Mouse (Mus musculus): Measurements from ENCODE around the gene Pfkp.

DNA sequence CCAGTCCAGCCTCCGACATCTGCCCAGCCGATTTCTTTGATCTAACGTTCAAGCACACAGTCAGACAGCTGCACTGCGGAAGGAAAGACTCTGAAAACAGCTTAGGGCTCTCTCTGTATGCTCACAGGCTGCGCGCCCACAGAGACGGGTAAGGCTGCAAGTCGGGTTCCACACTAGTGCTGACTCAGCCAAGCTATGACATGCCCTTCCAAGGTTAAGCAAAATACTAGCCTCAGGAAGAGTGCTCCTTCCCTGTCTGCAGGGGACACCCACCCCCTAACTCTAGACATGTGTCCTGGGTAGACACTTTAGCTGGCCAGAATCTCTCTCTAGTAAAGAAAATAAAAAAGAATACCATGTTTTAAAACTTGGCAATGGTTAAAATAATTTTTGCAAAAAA, 48.0 kb downstream of the Pfkp start:
- no peak for TF ChIP-seq GATA1 (IDR thresholded peaks at IDR 0.05; ENCODE audit: borderline replicate concordance, low read length)
- TF ChIP-seq FLI1 (IDR thresholded peaks at IDR 0.05; ENCODE audit: low read length), result no peak

All from megakaryocyte, embryonic 14.5 days (primary cell).